Mouse (Mus musculus): ENCODE data around the gene Gpd1.
"Not testable (repeated sequence)": the region's sequence is repeated elsewhere in the genome, so short reads cannot be mapped to it uniquely, and the experiment has no call there.

Gene Gpd1

GRCm38 (mm10) chr15:99723120-99723514, 5.8 kb downstream of the Gpd1 start:
- no peak for DNase-seq

DNA sequence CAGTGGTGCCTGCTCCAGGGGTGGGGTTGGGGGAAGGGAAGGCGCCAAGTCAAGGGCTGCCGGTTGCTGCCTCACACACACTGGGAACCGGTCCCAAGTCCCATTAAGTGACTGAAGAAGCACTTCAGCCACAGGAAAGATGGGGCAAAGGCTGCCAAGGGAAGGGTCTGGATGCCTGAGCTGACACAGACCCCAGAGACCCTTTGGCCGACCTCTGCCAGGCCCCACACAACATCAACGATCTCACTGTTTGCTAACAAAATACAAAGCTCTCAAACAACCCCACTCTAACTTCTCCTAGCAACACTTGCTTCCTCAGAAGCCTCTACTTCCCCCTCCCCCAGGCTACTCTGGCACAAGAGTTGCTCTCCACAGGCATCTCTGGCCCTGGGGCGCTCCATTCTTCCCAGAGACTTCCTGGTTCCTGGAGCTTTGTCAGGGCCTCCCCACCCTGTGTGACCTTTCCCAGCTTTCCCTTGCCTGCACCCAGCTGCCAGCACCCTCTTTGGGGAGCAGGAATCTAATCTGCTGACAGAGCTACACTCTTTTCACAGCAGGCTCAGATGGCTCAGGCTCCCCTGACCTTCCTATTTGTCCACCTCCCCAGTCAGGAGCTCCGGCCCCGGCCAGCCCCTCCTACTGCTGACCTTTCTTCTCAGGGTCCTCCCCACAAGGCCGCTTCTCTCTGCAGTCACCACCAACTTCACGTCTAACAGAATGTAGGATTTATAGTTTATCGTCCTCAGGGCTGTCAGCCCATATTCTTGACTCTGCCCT, 6.4 kb downstream of the Gpd1 start:
- DNase-seq = no peak

GRCm38 (mm10) chr15:99724292-99725021, 7.1 kb downstream of the Gpd1 start:
- peak; percentile 75 for DNase-seq

GRCm38 (mm10) chr15:99725341-99726155, 8.2 kb downstream of the Gpd1 start, which contains the start of gene Cox14:
Gene Cox14 (plus strand): TSS chr15:99725618.
- DNase-seq = peak; percentile 92

DNA sequence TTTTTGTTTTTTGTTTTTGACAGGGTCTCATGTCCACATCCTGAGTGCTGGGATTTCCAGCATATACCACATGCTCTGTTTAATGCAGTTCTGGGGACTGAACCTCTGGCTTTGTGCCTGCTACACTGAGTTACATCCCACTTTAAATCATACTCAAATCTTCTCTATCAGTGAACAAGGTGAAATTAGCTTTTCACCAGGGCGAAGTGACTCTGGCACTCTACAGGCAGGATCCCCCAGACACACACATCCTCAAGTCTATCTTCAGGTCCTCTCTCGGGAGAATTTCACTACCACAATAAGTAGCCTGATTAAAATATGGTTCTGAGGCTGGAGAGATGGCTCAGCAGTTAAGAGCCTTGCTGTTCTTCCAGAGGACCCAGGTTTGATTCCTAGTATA, 9.2 kb downstream of the Gpd1 start:
- DNase-seq = no peak

DNA sequence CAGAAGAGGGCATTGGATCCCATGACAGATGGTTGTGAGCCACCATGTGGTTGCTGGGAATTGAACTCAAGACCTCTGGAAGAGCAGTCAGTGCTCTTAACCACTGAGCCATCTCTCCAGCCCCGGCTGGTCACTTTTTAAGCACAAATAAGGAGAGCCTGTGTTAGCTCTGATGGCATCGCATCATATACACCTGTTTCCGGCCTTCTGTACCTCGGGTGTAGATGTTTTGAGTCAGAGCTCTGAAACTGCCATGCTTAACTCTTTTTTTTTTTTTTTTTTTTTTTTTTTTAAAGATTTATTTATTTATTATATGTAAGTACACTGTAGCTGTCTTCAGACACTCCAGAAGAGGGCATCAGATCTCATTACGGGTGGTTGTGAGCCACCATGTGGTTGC, 9.7 kb downstream of the Gpd1 start:
- not testable (repeated sequence) for DNase-seq

DNA sequence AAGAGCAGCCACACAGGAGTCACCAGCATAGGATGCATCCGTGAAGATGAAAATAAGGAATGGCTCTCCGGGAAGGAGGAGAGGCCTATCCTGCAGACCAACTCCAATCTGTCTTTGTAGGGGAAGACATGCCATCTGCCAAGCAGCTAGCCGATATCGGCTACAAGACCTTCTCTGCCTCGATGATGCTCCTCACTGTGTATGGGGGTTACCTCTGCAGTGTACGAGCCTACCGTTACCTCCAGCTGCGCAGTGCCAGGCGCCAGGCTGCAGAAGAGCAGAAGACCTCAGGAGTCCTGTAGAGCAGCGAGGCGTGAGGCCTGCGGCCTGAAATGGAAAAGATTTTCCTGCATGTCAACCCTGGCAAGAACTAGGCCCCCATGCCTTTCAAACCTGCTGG, 10.2 kb downstream of the Gpd1 start:
- DNase-seq = no peak

GRCm38 (mm10) chr15:99728211-99728610, 10.9 kb downstream of the Gpd1 start:
- DNase-seq = no peak

DNA sequence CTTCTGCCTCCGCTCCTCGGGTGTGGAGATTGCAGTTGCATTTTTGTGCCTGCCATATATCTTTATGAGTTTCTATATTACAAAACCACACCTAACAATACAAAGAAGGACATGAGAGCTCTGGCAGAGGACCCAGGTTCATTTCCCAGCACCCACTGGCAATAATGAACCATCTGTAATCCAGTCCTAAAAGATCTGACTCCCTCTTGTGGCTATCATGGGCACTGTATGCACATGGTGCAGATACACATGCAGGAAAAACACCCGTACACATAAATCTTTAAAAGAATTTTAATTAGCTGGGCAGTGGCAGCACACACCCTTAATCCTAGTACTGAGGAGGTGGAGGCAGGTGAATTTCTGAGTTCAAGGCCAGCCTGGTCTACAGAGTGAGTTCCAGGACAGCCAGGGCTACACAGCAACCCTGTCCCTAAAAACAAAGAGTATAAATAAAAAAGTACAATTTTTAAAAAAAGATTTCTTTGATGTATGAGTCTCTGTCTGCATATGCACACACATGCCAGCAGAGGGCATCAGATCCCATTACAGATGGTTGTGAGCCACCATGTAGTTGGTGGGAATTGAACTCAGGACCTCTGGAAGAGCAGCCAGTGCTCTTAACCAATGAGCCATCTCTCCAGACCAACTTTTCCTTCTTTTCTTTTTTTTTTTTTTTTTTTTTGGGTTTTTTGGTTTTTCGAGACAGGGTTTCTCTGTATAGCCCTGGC, 11.9 kb downstream of the Gpd1 start:
- DNase-seq = peak; percentile 45

- DNase-seq = no peak
Measured at GRCm38 (mm10) chr15:99731167-99731566, 13.9 kb downstream of the Gpd1 start.

DNA sequence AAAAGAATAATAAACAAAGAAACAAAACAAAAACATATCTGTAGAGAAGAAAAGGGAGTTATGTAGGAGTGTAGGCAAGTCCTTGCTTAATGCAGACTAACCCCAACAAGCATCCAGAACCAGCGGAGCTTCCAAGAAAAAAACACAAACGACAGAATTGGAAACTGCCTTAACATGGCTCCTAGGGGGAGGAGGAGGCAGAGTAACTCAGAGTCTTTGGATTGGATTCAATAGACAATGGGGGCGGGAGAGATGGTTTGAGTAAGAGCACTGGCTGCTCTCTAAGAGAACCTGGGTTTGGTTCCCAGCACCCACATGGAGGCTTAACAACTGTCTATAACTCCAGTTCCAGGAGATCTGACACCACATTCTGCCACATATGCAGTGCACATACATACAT, 14.4 kb downstream of the Gpd1 start:
- DNase-seq = no peak

DNA sequence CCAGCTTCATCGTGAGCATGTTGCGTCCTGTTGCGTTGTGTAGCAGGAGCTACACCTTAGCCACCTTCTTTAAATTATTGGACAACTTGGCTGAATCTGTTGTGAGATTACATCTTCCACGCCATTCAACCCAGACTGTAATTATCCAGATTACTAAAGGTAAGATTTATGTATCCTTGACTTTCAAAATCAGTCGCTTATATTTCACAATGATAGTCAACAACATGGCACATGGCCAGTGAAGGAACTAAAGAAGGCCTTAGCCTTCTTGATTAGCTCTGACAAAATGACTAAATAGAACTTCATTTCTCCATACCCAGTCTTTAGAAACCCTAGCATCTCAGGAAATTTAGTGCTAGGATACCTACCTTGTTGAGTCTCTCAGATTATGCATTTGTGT, 15.9 kb downstream of the Gpd1 start:
- DNase-seq = no peak

- peak; percentile 100 for DNase-seq
Measured at GRCm38 (mm10) chr15:99735631-99736030, 18.3 kb downstream of the Gpd1 start.

DNA sequence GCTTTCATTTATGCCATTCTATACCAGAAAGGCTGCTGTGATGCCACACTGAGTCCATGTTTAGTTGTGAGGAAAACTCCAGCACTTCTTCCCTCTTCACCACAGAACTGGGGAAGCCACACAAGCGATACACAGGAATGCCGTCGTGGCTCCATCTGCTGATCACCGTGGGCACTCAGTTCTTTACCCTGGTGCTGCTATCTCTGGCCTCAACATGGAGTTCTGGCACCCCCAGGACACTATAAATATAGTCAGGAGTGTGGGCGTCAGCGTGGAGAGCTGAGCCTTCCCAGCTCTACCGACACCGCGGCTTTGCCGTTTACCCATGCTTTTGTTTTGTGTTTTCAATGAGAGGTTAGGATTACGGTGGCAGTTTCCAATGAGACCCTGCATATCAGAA, 19.4 kb downstream of the Gpd1 start:
- DNase-seq = no peak

GRCm38 (mm10) chr15:99740229-99740628, 22.9 kb downstream of the Gpd1 start:
- DNase-seq = no peak

DNA sequence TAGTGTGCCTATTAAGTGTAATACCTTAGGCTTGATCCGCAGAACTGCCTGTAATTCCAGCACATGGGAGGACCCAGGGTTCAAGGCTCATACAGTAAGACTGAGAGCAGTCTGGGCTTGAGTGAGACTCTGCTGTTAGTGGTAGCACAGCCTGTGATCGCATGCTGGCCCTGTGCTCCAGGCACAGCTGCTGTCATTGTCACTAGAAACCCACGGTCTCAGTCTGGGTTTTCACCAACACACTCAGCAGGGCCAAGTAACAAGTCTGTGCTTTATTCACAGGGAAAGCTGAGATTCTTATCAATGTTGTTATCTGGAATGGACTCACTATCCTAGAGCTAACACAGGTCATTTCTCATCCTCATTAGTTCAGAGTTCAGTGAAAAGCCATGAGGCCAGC, 36.9 kb downstream of the Gpd1 start:
- no peak for DNase-seq

DNA sequence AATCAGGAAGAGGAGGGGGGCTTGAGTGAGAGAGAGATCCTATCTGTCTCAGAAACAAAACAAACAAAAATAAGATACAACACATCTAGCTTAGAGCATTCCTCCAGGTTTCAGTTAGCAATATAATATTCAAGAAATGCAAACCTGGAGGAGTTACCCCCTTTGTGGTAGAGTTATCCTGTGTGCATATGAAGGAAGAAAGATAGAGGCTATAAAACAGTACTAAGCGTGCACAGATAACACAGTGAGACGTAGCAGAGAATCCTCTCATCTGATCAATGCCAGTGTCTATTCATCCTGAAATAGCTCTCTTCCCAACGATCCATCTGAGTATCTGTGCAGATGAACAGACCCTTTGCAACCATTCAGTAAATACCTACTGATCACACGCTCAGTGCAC, 50.2 kb downstream of the Gpd1 start:
- no peak for DNase-seq

- no peak for DNase-seq
Measured at GRCm38 (mm10) chr15:99768761-99769160, 51.4 kb downstream of the Gpd1 start.

GRCm38 (mm10) chr15:99771004-99771500, 53.7 kb downstream of the Gpd1 start:
- no peak for DNase-seq

- DNase-seq = peak; percentile 78
Measured at GRCm38 (mm10) chr15:99771601-99772276, 54.4 kb downstream of the Gpd1 start.

- peak; percentile 90 for DNase-seq
Measured at GRCm38 (mm10) chr15:99772277-99772880, 55.1 kb downstream of the Gpd1 start.

- not testable (repeated sequence) for DNase-seq
Measured at GRCm38 (mm10) chr15:99772881-99772924, 55.4 kb downstream of the Gpd1 start, which contains the start of gene Cers5. Gene Cers5 (minus strand): TSS chr15:99772885.

All from thymus, postnatal 14 days (tissue).